Mouse (Mus musculus) embryonic facial prominence, embryonic 15.5 days (tissue): ENCODE results near the gene Dna2. TPM values are rescaled to one million over a fixed set of nuclear protein-coding genes. Genes with fewer than 3 reads are reported as not detected.
"Not testable (repeated sequence)": the region's sequence is repeated elsewhere in the genome, so short reads cannot be mapped to it uniquely, and the experiment has no call there.

Experiments used
- ATAC-seq: fragments of 200-750 bp; cut with Nextera tagmentation; 2 replicates; pipeline ENCODE4 v1.8.0; 2017; ENCODE audit warnings: low read depth, moderate TSS enrichment; ENCODE audit not compliant: insufficient number of reproducible peaks, low FRiP score, low TSS enrichment
- H3K27ac ChIP-seq: fragments of 300-500 bp; sonication (generic); replicated peaks from 2 replicates; pipeline ENCODE4 v1.5.1; 2015; ENCODE audit warnings: mild to moderate bottlenecking, inconsistent platforms
- H3K27me3 ChIP-seq: fragments of 300-500 bp; sonication (generic); 2 replicates; pipeline ENCODE4 v1.6.1; 2015; ENCODE audit warnings: inconsistent platforms
- H3K36me3 ChIP-seq: fragments of 300-500 bp; sonication (generic); 2 replicates; pipeline ENCODE4 v1.6.1; 2015; ENCODE audit warnings: mild to moderate bottlenecking, inconsistent platforms
- H3K4me1 ChIP-seq: fragments of 300-500 bp; sonication (generic); 2 replicates; pipeline ENCODE4 v1.6.1; 2015; ENCODE audit warnings: inconsistent platforms
- H3K4me2 ChIP-seq: fragments of 300-500 bp; sonication (generic); replicated peaks from 2 replicates; pipeline ENCODE4 v1.6.1; 2015; ENCODE audit warnings: mild to moderate bottlenecking, inconsistent platforms
- H3K4me3 ChIP-seq: fragments of 300-500 bp; sonication (generic); replicated peaks from 2 replicates; pipeline ENCODE4 v1.5.1; 2015; ENCODE audit warnings: mild to moderate bottlenecking, inconsistent platforms
- H3K9ac ChIP-seq: fragments of 300-500 bp; sonication (generic); 2 replicates; pipeline ENCODE4 v1.6.1; 2015; ENCODE audit warnings: inconsistent platforms
- H3K9me3 ChIP-seq: fragments of 300-500 bp; sonication (generic); replicated peaks from 2 replicates; pipeline ENCODE4 v1.6.1; 2016; ENCODE audit warnings: inconsistent platforms
- WGBS: fragments of 180-500 bp; shearing (Covaris S2); methylation state at CpG from one replicate; pipeline ENCODE4 v1.1.7; 2015; 5-methylcytosine and 5-hydroxymethylcytosine counted together
- polyA plus RNA-seq: library from polyadenylated mRNA; unstranded; fragments of >200 nt; fragmentation: Nextera tagmentation; extraction: Ambion mirVana; gene quantifications from 2 replicates; pipeline ENCODE4 v1.2.1, GENCODE M21; 2015

The Dna2 gene
- polyA plus RNA-seq, result 13.8 and 14.1 TPM in 2 replicates

- Histone ChIP-seq H3K9me3 (no peaks in the 10 kb centered on the region), H3K27ac (peak within 1 kb of the TSS; percentile 87), H3K4me1 (no peaks in the 10 kb centered on the region), H3K4me3 (peak within 1 kb of the TSS; percentile 70), H3K27me3 (no peaks in the 10 kb centered on the region), H3K9ac (peak within 1 kb of the TSS; percentile 80), H3K36me3 (peaks cover 37% of the 10 kb centered on the region), H3K4me2 (peak within 1 kb of the TSS; percentile 86)
- peak; percentile 78 for ATAC-seq
- under 1% methylated on average over 68 of the region's 68 CpGs for WGBS
Observed at GRCm38 (mm10) chr10:62946738-62947471, at the start of gene Dna2. Gene Dna2, plus strand, starts transcription at chr10:62947026.

GRCm38 (mm10) chr10:62897437-62897836 is 49.4 kb upstream of the Dna2 start:
- Histone ChIP-seq H3K9ac (no peak overlapping the region), H3K36me3 (no peaks in the 10 kb centered on the region), H3K4me2 (no peak overlapping the region), H3K9me3 (no peaks in the 10 kb centered on the region), H3K27ac (no peak overlapping the region), H3K4me1 (no peaks in the 10 kb centered on the region), H3K4me3 (no peak overlapping the region), H3K27me3 (no peaks in the 10 kb centered on the region)
- WGBS, result 90% methylated on average over 3 of the region's 3 CpGs
- no peak for ATAC-seq

GRCm38 (mm10) chr10:62898061-62898460 is 48.8 kb upstream of the Dna2 start:
- Histone ChIP-seq H3K9me3 (no peaks in the 10 kb centered on the region), H3K27ac (no peak overlapping the region), H3K4me2 (no peak overlapping the region), H3K4me3 (no peak overlapping the region), H3K4me1 (no peaks in the 10 kb centered on the region), H3K27me3 (no peaks in the 10 kb centered on the region), H3K36me3 (no peaks in the 10 kb centered on the region), H3K9ac (no peak overlapping the region)
- no peak for ATAC-seq
- WGBS, result 69% methylated on average over 2 of the region's 2 CpGs

GRCm38 (mm10) chr10:62900144-62900543 is 46.7 kb upstream of the Dna2 start:
- WGBS, result 96% methylated on average over 4 of the region's 4 CpGs
- Histone ChIP-seq H3K27ac (no peak overlapping the region), H3K9me3 (no peaks in the 10 kb centered on the region), H3K4me3 (no peak overlapping the region), H3K4me2 (no peak overlapping the region), H3K36me3 (no peaks in the 10 kb centered on the region), H3K4me1 (no peaks in the 10 kb centered on the region), H3K9ac (no peak overlapping the region), H3K27me3 (no peaks in the 10 kb centered on the region)
- ATAC-seq, result no peak

DNA sequence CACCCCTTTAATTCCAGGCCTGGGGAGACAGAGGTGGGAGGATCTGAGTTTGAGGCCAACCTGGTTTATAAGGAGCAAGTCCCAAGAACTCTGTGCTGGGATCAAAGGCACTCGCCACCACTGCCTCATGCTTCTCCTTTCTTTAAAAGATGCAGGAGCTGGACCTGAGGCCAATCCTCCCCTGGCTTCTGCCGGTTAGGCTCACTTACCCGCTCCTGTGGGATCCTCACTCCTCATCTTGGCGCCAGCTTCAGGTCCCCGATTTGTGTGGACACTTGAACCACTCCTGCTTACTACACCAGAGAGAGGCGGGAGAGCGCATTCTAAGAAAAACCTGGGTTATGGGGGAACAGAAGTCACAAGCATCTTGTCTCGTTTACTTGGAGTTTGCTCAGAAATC is 45.0 kb upstream of the Dna2 start:
- Histone ChIP-seq H3K4me1 (no peaks in the 10 kb centered on the region), H3K27me3 (no peaks in the 10 kb centered on the region), H3K4me3 (no peak overlapping the region), H3K9ac (no peak overlapping the region), H3K4me2 (no peak overlapping the region), H3K27ac (no peak overlapping the region), H3K9me3 (no peaks in the 10 kb centered on the region), H3K36me3 (no peaks in the 10 kb centered on the region)
- no peak for ATAC-seq
- WGBS, result 40% methylated on average over 8 of the region's 8 CpGs

GRCm38 (mm10) chr10:62902829-62903228 is 44.0 kb upstream of the Dna2 start:
- Histone ChIP-seq H3K4me2 (no peak overlapping the region), H3K27me3 (no peaks in the 10 kb centered on the region), H3K36me3 (no peaks in the 10 kb centered on the region), H3K4me1 (no peaks in the 10 kb centered on the region), H3K9ac (no peak overlapping the region), H3K4me3 (no peak overlapping the region), H3K27ac (no peak overlapping the region), H3K9me3 (no peaks in the 10 kb centered on the region)
- WGBS, result 51% methylated on average over 1 of the region's 1 CpGs
- ATAC-seq, result no peak

GRCm38 (mm10) chr10:62906336-62906735 is 40.5 kb upstream of the Dna2 start:
- ATAC-seq, result no peak
- Histone ChIP-seq H3K4me3 (no peak overlapping the region), H3K9ac (no peak overlapping the region), H3K27me3 (no peaks in the 10 kb centered on the region), H3K4me1 (no peaks in the 10 kb centered on the region), H3K9me3 (no peaks in the 10 kb centered on the region), H3K27ac (no peak overlapping the region), H3K4me2 (no peak overlapping the region), H3K36me3 (no peaks in the 10 kb centered on the region)
- 86% methylated on average over 7 of the region's 7 CpGs for WGBS

DNA sequence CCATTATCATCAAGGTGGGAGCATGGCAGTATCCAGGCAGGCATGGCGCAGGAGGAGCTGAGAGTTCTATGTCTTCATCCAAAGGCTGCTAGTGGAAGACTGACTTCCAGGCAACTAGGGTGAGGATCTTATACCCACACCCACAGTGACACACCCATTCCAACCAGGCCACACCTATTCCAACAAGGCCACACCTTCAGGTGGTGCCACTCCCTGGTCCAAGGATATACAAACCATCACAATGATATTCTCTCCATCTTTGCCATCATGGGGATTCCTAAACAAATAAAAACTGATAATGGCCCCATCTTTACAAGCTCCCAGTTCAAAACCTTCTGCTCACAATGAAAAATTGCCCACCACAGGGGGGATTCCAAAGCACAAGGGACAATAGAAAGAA is 37.9 kb upstream of the Dna2 start, which contains the start of gene Tet1:
Gene Tet1, minus strand, starts transcription at position 101 of the 400 bp plus-strand sequence.
- WGBS, result no CpG with 5 or more reads among the region's 1 CpGs
- not testable (repeated sequence) for ATAC-seq

GRCm38 (mm10) chr10:62911120-62911519 is 35.7 kb upstream of the Dna2 start:
- H3K27me3 ChIP-seq, result no peaks in the 10 kb centered on the region
- no peak for ATAC-seq
- H3K9ac ChIP-seq, result no peak overlapping the region
- H3K4me2 ChIP-seq, result no peak overlapping the region
- no peaks in the 10 kb centered on the region for H3K4me1 ChIP-seq
- no peak overlapping the region for H3K27ac ChIP-seq
- 83% methylated on average over 2 of the region's 2 CpGs for WGBS
- H3K4me3 ChIP-seq, result no peak overlapping the region
- H3K36me3 ChIP-seq, result no peaks in the 10 kb centered on the region
- no peaks in the 10 kb centered on the region for H3K9me3 ChIP-seq

More for the DNA sequence above, 37.9 kb upstream of the Dna2 start, which contains the start of gene Tet1:
- H3K4me2 ChIP-seq, H3K27me3 ChIP-seq, H3K36me3 ChIP-seq, H3K4me3 ChIP-seq, H3K9ac ChIP-seq, H3K9me3 ChIP-seq, H3K4me1 ChIP-seq, H3K27ac ChIP-seq: not testable (repeated sequence)

GRCm38 (mm10) chr10:62918985-62919384 is 27.8 kb upstream of the Dna2 start:
- 78% methylated on average over 3 of the region's 3 CpGs for WGBS
- H3K27me3 ChIP-seq, result no peaks in the 10 kb centered on the region
- H3K36me3 ChIP-seq, result no peaks in the 10 kb centered on the region
- H3K4me2 ChIP-seq, result no peak overlapping the region
- no peak overlapping the region for H3K9ac ChIP-seq
- no peaks in the 10 kb centered on the region for H3K9me3 ChIP-seq
- H3K4me1 ChIP-seq, result peaks cover 14% of the 10 kb centered on the region
- ATAC-seq, result no peak
- no peak overlapping the region for H3K4me3 ChIP-seq
- no peak overlapping the region for H3K27ac ChIP-seq

GRCm38 (mm10) chr10:62919925-62920765 is 26.7 kb upstream of the Dna2 start, which contains the start of gene Slc25a16:
Gene Slc25a16, plus strand, starts transcription at chr10:62920633.
- H3K27me3 ChIP-seq, result no peaks in the 10 kb centered on the region
- H3K4me3 ChIP-seq, result peak within 1 kb of the TSS; percentile 100
- H3K4me1 ChIP-seq, result peaks cover 17% of the 10 kb centered on the region
- peak within 1 kb of the TSS; percentile 100 for H3K9ac ChIP-seq
- ATAC-seq, result peak; percentile 95
- no peaks in the 10 kb centered on the region for H3K36me3 ChIP-seq
- WGBS, result 4% methylated on average over 50 of the region's 50 CpGs
- no peaks in the 10 kb centered on the region for H3K9me3 ChIP-seq
- H3K4me2 ChIP-seq, result peak within 1 kb of the TSS; percentile 77
- H3K27ac ChIP-seq, result peak within 1 kb of the TSS; percentile 88
